Mouse (Mus musculus): ENCODE data around the gene Bicra. TPM values are rescaled to one million over a fixed set of nuclear protein-coding genes. Genes with fewer than 3 reads are reported as not detected.

Bicra gene
- total RNA-seq (2021) = 10 to 100 TPM; 14.5 to 15.4 TPM
- long read RNA-seq, experiment 1, full-length matches to known transcripts = 1 of 7 reads
- long read RNA-seq, experiment 1, partial matches to known transcripts = 0 of 7 reads
- long read RNA-seq, experiment 1, other reads (novel, unspliced or antisense) = 6 of 7 reads
- long read RNA-seq, experiment 2, partial matches to known transcripts = 1 of 9 reads
- long read RNA-seq, experiment 2, other reads (novel, unspliced or antisense) = 8 of 9 reads

DNA sequence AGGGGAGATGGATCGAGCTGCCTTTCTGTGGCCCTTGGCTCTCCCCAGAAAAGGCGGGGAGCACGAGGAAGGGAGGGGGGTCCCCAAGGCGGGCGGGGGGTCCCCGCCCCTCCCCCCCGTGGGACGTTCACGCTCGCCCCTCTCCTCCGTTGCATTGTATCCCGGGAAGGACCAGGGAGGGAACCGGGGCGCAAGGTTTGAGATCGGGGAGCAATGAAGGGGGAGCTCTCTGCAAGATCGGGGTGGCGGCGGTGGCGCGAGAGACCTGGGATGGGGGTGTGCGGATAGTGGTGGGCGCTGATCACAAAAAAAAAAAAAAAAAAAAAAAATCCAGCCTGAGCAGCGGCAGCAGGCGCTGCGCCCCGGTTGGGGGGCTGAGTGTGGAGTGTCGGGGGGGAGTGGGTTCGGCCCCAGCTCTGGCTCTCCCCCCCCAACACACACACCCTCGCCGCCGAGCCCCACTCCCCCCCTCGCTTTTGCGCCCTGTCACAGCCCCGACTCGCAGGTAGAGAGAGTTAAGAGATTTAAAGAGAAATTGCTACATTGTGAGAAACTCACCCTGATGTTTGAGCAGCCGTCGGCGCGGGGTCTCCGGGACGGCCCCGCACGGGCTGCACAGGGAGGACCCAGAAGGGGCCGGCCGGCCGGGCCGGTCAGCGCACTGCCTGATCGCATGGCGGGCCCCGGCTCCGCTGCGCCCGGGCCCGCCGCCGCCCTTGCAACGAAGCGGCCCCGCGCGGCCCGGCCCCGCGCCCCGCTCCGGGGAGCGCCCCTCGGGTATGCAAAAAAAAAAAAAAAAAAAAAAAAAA lies at the start of gene Bicra:
TSS of gene Bicra (minus strand) at position 584 of the 809 bp plus-strand sequence.
- intact Hi-C loops (cut with DNase I) = loop anchor here (1.0 to 10.0 kb wide), 3 partner anchors 19 to 967 kb away; no protein-coding TSS in a partner anchor
- DNase-seq (ENCODE audit: extremely low spot score in 1 of 2, low spot score in 2 of 2) = peak; percentile 76 to 83
- no peak for TF ChIP-seq CTCF (IDR thresholded peaks at IDR 0.05)
- Histone ChIP-seq H3K27ac (peak within 1 kb of the TSS; percentile 98), H3K4me3 (peak within 1 kb of the TSS; percentile 91)

DNA sequence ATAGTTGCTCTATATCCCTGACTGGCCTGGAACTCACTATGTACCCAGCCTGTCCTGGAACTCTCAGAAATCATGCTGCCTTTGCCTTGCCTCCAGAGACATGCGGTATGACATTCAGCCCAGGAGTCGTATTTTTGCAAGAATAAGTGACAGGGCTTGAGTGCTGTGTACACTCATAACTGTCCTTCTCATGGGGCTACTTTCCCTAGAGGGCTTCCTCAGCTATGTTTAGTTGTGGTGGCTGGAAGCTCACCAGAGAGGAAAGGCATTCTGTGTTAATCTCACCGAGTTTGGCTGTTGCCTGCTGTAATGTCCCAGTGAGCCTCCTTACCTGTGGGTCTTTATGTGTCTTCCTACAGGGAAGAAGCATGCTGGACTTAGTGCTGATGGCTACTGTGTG lies 46.9 kb upstream of the Bicra start:
- Histone ChIP-seq H3K4me3 (no peak overlapping the region), H3K27ac (no peak overlapping the region)
- intact Hi-C loops (cut with DNase I) = loop anchor here (10.0 kb wide), 1 partner anchor 170 kb away; no protein-coding TSS in a partner anchor
- no peak for TF ChIP-seq CTCF (IDR thresholded peaks at IDR 0.05)
- DNase-seq (ENCODE audit: extremely low spot score in 1 of 2, low spot score in 2 of 2) = no peak

DNA sequence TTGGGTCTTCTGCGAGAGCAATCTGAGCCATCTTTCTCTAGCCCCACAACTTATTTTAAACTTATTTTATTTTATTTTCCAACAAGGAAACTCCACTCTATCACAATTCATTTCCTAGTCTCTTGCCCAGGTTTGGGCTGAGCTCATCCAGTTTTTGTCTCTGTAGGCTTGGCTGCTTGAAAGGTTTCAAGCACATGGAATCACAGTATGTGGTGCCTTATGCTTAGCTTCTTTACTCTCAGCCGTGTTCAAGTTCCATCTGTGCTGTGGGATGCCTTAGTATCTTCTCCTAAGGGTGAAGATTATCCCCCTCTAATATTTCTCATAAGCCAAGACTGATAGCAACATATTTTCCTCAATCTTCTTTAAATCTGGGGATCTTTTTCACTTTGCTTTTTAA lies 39.9 kb upstream of the Bicra start:
- TF ChIP-seq CTCF (IDR thresholded peaks at IDR 0.05) = no peak
- intact Hi-C loops (cut with DNase I) = loop anchor here (10.0 kb wide), 1 partner anchor 157 kb away; the partner anchor contains the start of gene C5ar2
- Histone ChIP-seq H3K4me3 (no peak overlapping the region), H3K27ac (no peak overlapping the region)
- no peak for DNase-seq (ENCODE audit: extremely low spot score in 1 of 2, low spot score in 2 of 2)

DNA sequence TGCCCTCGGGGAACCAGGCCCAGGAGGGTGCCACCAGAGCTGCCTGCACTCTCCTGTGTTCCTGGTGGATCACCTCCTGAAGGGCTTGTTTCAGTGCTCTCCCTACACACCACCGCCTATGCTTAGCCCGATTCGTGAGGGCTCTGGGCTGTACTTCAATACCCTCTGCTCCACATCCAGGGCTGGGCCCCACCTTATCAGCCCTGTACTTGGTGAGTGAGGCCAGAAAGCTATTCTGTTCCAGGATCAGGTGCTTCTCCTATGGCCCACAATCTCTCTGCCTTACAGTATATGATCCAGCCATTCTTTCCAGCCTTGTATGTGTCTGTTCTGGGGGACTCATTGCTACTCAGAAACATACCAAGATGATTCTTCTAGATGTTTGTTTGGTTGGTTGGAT lies 35.6 kb upstream of the Bicra start:
- TF ChIP-seq CTCF (IDR thresholded peaks at IDR 0.05) = no peak
- no peak overlapping the region for H3K27ac ChIP-seq
- no peak for DNase-seq (ENCODE audit: extremely low spot score in 1 of 2, low spot score in 2 of 2)
- intact Hi-C loops (cut with DNase I) = loop anchor here (10.0 kb wide), 1 partner anchor 161 kb away; the partner anchor contains the start of gene C5ar2
- no peak overlapping the region for H3K4me3 ChIP-seq

DNA sequence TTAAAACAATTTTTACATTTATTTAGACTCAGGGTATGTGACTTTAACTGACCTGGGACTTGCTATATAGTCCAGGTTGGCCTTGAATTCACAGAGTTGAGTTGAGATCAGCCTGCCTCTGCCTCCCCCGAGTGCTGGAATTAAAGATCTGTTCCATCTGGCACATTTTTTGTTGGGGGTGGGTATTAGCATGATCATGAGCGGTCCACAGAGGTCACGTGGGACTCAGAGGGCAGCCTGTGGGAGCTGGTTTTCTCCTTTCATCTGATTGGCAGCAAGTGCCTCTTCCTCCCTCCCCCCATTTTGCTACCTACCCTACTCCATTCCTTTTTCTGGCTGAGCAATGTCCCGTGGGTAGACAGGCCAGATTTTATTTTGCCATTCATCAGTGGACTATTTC lies 32.9 kb upstream of the Bicra start:
- DNase-seq (ENCODE audit: extremely low spot score in 1 of 2, low spot score in 2 of 2) = no peak
- no peak for TF ChIP-seq CTCF (IDR thresholded peaks at IDR 0.05)
- intact Hi-C loops (cut with DNase I) = loop anchor here (10.0 kb wide), 1 partner anchor 164 kb away; the partner anchor contains the start of gene C5ar2
- Histone ChIP-seq H3K4me3 (no peak overlapping the region), H3K27ac (no peak overlapping the region)

DNA sequence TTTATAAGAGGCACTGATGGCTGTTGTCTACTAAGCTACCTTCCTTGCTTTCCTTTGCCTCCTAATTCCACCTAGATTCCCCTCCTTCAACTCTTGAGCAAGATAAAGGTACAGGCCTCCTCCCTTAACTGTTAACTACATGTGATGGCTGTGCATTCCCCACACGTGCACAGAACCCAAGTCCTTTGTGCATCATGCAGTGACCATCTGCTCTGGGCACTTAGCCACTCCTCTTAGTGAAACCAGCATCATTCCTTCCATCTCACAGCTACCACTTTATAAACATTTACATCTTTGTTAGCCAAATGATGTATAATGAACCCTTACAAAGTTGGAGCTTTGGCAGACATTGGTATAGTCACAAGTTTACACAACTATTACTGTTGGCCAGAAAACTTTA lies 32.2 kb upstream of the Bicra start:
- no peak overlapping the region for H3K4me3 ChIP-seq
- no peak for DNase-seq (ENCODE audit: extremely low spot score in 1 of 2, low spot score in 2 of 2)
- H3K27ac ChIP-seq = no peak overlapping the region
- TF ChIP-seq CTCF (IDR thresholded peaks at IDR 0.05) = no peak
- intact Hi-C loops (cut with DNase I) = loop anchor here (10.0 kb wide), 1 partner anchor 165 kb away; the partner anchor contains the start of gene C5ar2

DNA sequence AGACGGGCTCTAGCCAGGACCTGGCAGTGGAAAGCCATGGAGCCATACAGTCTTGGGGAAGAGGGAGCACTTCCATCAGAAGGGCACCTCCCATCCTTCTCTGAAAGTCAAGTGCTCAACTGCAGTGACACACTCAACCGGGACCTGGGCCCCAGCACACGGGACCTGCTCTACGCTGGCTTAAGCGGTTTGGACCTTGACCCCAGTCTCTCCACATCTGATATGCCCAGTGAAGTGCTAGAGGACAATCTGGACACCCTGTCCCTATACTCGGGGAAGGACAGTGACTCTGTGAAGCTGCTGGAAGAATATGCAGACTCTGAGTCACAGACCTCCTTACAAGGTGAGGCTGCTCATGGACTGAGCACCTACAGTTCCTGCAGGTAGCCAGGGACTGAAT lies 24.2 kb upstream of the Bicra start:
- Histone ChIP-seq H3K27ac (no peak overlapping the region), H3K4me3 (no peak overlapping the region)
- TF ChIP-seq CTCF (IDR thresholded peaks at IDR 0.05) = no peak
- no peak for DNase-seq (ENCODE audit: extremely low spot score in 1 of 2, low spot score in 2 of 2)
- intact Hi-C loops (cut with DNase I) = no loop called here

DNA sequence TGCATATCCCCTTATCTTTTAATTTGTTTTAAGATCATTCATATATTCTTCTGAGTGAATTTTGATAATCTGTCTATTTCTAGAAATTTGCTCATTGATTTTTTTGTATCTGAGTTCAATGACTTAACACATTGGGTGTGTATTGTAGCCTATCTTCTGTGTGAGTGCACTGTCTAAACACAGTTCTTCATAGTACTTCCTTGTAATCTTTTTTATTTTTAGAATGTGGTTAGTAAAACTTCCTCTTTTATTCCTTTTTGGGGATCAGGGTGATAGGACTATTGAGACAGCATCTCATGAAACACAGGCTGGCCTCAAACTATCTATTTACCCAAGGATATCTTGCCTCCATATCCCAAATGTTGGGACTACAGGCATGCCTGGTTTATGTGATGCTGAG lies 23.1 kb upstream of the Bicra start:
- H3K27ac ChIP-seq = no peak overlapping the region
- intact Hi-C loops (cut with DNase I) = no loop called here
- no peak overlapping the region for H3K4me3 ChIP-seq
- no peak for TF ChIP-seq CTCF (IDR thresholded peaks at IDR 0.05)
- no peak for DNase-seq (ENCODE audit: extremely low spot score in 1 of 2, low spot score in 2 of 2)

DNA sequence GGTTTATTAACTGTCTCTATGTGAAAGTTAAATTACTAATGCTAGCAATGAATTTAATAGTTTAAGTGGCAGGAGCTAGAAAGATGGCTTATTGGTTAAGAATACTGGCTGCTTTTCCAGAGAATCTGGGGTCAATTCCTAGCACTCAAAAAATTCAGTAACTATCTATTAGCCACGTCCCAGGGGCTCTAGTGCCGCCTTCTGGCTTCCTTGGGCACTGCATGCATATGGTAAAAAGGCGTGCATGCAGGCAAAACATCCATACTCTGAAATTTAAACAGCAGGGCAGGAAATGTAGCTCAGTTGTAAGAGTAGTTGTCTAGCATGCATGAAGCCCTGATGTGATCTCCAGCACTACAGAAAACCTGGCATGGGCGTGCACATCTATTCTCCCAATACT lies 15.8 kb upstream of the Bicra start:
- Histone ChIP-seq H3K4me3 (no peak overlapping the region), H3K27ac (no peak overlapping the region)
- TF ChIP-seq CTCF (IDR thresholded peaks at IDR 0.05) = peak; percentile 40
- intact Hi-C loops (cut with DNase I) = no loop called here
- DNase-seq (ENCODE audit: extremely low spot score in 1 of 2, low spot score in 2 of 2) = no peak

DNA sequence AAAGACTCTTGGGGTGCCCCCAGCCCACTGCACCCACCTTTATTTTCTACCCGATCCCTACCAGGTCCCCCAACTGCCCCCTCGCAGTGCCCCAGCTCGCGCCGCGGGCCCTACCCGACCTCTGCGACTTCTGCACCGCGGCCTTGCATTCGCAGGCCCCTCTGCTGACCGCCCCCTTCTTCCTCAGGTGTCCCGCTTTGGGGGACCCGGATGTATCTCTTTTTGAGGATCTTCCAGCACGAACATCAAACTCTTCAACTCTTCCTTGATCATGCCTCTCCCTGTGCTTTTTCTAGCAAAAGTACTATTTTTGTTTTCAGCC lies 14.3 kb upstream of the Bicra start:
- Histone ChIP-seq H3K4me3 (no peak overlapping the region), H3K27ac (no peak overlapping the region)
- no peak for DNase-seq (ENCODE audit: extremely low spot score in 1 of 2, low spot score in 2 of 2)
- no peak for TF ChIP-seq CTCF (IDR thresholded peaks at IDR 0.05)
- intact Hi-C loops (cut with DNase I) = no loop called here

DNA sequence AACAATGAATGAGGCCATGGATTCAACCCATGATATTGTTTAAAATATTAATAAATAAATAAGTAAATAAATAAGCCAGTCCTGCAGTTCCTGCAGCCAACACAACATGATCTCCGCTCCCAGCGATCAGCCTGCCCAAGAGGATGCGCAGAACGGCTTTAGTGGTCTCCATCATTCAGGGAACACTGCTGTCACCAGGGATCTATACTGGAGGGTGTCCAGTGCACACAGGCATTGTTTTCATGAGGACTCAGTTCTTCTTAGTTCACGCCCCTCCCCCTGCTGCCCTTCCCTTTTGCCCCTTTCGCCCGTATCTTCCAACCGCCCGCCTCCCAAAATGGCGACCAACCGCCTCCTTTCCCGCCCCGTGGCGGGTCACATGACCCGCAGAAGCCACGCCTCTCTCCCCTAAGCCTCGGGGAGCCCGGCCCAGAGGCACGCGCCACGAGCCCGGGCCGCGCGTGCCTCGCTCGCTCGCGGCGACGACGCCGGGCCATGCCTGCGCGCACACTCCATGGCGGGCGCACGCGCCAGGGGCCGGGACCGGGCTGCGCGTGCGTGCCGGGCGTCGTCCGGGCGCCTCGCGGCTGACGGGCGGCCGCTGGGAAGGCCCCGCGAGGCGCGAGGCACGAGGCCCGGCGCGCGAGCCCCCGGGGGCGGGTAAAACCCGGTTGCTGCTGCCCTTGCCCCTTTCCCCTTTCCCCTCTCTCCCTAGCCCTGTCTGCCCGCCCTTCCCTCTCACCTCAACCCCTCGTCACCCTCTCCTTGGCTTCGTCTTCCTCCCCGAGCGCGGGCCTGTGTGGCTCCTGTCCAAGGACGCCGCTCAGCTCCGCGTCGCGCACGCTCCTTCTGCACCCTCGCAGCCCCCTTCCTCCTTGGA lies 13.7 kb upstream of the Bicra start, which contains the start of gene Zfp541:
TSS of gene Zfp541 (plus strand) at position 596 of the 880 bp plus-strand sequence.
- no peak within 1 kb of the TSS for H3K4me3 ChIP-seq
- no peak for TF ChIP-seq CTCF (IDR thresholded peaks at IDR 0.05)
- no peak within 1 kb of the TSS for H3K27ac ChIP-seq
- no peak for DNase-seq (ENCODE audit: extremely low spot score in 1 of 2, low spot score in 2 of 2)
- intact Hi-C loops (cut with DNase I) = no loop called here

All from left cerebral cortex, adult 2 months (tissue).